Mouse (Mus musculus): Measurements from ENCODE around the gene Fzd2. TPM values are rescaled to one million over a fixed set of nuclear protein-coding genes. Genes with fewer than 3 reads are reported as not detected.

Gene Fzd2
- polyA plus RNA-seq, 1 experiment from 2014 or later, result 12.0 TPM

DNA sequence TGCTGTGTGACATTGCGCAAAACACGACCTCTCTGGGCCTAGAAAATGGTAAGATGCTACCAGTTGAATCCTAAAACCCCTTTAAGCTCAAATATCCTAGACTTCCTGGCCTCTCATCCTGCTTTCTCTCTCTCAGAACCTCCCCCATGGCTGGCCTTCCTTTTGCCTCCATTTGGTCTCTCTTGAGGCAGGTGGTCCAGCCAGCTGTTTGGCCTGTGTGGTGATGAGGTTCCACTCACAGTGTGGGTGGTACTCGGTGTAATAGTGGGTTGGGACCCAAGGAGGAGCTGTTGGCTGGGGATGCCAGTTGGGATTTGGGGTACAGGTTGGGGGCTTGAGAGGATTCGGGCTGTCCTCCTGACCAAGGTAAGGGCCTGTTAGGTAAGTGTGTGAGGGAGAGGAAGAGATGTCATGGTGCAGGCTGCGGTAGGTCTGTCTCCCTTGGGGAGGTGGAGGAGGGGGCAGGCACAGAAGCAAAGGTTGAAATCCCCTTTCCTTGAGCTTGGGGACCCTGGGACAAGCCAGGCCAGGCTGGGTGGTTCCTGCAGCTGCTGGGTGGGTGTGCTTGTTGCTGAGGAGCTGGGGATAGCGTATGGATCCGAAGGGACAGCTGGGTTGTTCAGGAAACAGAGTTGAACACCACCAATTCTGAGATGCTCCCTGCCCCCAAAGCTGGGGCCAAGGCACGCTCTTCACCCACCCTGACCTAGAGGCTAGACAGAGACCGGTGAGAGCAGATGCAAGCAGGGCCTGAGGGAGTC, 23.2 kb downstream of the Fzd2 start:
- H3K27me3 ChIP-seq (replicated peaks; ENCODE audit: control insufficient read depth, insufficient read depth, low read length), result no peaks in the 10 kb centered on the region
- H3K9ac ChIP-seq (replicated peaks; ENCODE audit: low read depth, low read length), result no peak overlapping the region
- H3K27ac ChIP-seq (ENCODE audit: low read length), result no peak overlapping the region
- ATAC-seq, result no peak
- peaks cover 13% of the 10 kb centered on the region for H3K4me1 ChIP-seq (replicated peaks; ENCODE audit: control insufficient read depth, insufficient read depth, low read length)
- 89% methylated on average over 9 of the region's 9 CpGs for WGBS
- H3K36me3 ChIP-seq (ENCODE audit: control insufficient read depth, insufficient read depth), result no peaks in the 10 kb centered on the region
- H3K4me3 ChIP-seq (replicated peaks; ENCODE audit: low read length), result no peak overlapping the region
- H3K9me3 ChIP-seq (ENCODE audit: control insufficient read depth, low read length), result no peaks in the 10 kb centered on the region
- H3K4me2 ChIP-seq (ENCODE audit: low read length), result no peak overlapping the region

DNA sequence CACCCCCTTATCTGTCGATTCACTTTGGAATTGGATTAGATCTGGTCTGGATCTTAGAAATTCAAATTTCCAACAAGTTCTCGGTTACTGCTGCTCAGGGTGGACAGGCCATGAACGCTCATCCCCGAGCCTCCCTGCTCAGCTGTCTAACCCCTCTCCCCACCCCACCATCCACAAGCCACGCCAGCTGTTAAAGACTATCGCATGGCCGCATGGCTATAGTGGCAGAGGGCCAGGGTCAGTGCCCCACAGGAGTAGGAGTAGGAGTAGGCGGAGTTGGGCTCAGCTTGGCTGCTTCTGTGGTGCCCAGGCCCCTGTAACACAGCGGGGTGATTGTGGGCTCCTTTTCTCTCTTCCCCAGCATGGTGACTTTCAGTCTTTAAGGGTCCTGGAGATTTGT, 24.3 kb downstream of the Fzd2 start:
- Histone ChIP-seq H3K4me2 (ENCODE audit: low read length) (no peak overlapping the region), H3K27me3 (replicated peaks; ENCODE audit: control insufficient read depth, insufficient read depth, low read length) (no peaks in the 10 kb centered on the region), H3K9me3 (ENCODE audit: control insufficient read depth, low read length) (no peaks in the 10 kb centered on the region), H3K27ac (ENCODE audit: low read length) (no peak overlapping the region), H3K4me3 (replicated peaks; ENCODE audit: low read length) (no peak overlapping the region), H3K9ac (replicated peaks; ENCODE audit: low read depth, low read length) (no peak overlapping the region), H3K4me1 (replicated peaks; ENCODE audit: control insufficient read depth, insufficient read depth, low read length) (peaks cover 19% of the 10 kb centered on the region), H3K36me3 (ENCODE audit: control insufficient read depth, insufficient read depth) (no peaks in the 10 kb centered on the region)
- ATAC-seq, result no peak
- 63% methylated on average over 9 of the region's 9 CpGs for WGBS

DNA sequence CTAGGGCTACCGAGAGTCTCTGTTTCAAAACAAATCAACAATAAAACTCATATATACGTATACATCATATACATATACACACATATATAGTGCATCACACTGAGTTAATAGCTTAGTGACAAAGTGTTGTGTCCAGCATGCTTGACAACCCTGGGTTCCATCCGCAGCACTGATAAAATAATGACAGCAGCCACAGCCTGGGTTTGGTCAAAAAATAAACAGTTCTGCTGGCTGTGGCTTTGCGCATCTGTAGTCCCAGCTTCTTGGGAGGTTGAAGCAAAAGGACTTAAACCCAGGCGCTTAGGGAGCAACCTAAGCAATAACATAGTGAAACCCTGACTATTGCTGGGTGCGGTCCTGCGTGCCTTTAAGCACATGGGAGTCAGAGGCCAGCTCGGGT, 25.2 kb downstream of the Fzd2 start:
- WGBS, result 77% methylated on average over 8 of the region's 8 CpGs
- H3K4me2 ChIP-seq (ENCODE audit: low read length), result no peak overlapping the region
- no peak overlapping the region for H3K4me3 ChIP-seq (replicated peaks; ENCODE audit: low read length)
- no peaks in the 10 kb centered on the region for H3K9me3 ChIP-seq (ENCODE audit: control insufficient read depth, low read length)
- peaks cover 13% of the 10 kb centered on the region for H3K4me1 ChIP-seq (replicated peaks; ENCODE audit: control insufficient read depth, insufficient read depth, low read length)
- no peak for ATAC-seq
- no peaks in the 10 kb centered on the region for H3K36me3 ChIP-seq (ENCODE audit: control insufficient read depth, insufficient read depth)
- H3K27me3 ChIP-seq (replicated peaks; ENCODE audit: control insufficient read depth, insufficient read depth, low read length), result no peaks in the 10 kb centered on the region
- H3K27ac ChIP-seq (ENCODE audit: low read length), result no peak overlapping the region
- H3K9ac ChIP-seq (replicated peaks; ENCODE audit: low read depth, low read length), result no peak overlapping the region

DNA sequence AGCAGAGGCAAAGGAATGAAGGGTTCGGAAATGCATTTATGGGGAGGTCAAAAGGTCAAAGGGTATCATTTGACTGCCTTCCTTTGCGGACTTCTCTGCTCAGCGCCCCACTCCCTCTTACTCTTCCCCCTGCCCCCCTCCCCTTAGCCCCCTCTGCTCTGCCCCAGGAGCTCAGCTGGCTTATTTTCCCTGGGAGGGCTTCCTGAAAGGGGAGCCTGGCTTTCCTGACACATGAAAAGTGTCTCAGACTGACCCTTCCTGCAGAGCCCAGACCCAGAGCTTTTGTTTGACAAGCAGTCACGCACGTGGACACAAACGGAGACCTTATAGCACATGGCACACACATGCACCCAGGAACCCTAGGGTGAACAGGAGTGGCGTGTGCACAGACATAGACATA, 26.5 kb downstream of the Fzd2 start:
- Histone ChIP-seq H3K27me3 (replicated peaks; ENCODE audit: control insufficient read depth, insufficient read depth, low read length) (no peaks in the 10 kb centered on the region), H3K4me1 (replicated peaks; ENCODE audit: control insufficient read depth, insufficient read depth, low read length) (peaks cover 6% of the 10 kb centered on the region), H3K9ac (replicated peaks; ENCODE audit: low read depth, low read length) (no peak overlapping the region), H3K36me3 (ENCODE audit: control insufficient read depth, insufficient read depth) (no peaks in the 10 kb centered on the region), H3K4me3 (replicated peaks; ENCODE audit: low read length) (no peak overlapping the region), H3K27ac (ENCODE audit: low read length) (no peak overlapping the region), H3K4me2 (ENCODE audit: low read length) (no peak overlapping the region), H3K9me3 (ENCODE audit: control insufficient read depth, low read length) (no peaks in the 10 kb centered on the region)
- WGBS, result 24% methylated on average over 7 of the region's 7 CpGs
- no peak for ATAC-seq

DNA sequence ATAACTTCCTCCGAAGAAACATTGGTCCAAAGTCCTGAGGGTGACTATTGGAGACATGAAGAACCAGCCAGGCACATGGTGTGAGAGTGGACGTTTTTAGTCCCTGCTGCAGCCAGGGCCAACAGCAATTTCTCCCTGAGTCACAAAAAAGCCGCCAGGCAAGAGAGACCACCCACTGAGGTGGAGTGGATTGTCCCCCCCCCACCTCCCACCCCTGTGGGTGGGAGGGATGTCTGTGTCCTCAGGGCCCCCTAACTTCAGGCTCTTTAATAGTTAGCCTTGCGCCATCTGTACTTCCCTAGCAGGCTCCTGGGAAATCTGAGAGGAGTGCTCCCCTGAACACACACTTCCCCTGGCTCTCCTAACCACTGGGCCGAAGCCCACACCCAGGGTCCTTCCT, 27.0 kb downstream of the Fzd2 start:
- Histone ChIP-seq H3K27ac (ENCODE audit: low read length) (no peak overlapping the region), H3K36me3 (ENCODE audit: control insufficient read depth, insufficient read depth) (no peaks in the 10 kb centered on the region), H3K27me3 (replicated peaks; ENCODE audit: control insufficient read depth, insufficient read depth, low read length) (no peaks in the 10 kb centered on the region), H3K9ac (replicated peaks; ENCODE audit: low read depth, low read length) (no peak overlapping the region), H3K4me2 (ENCODE audit: low read length) (no peak overlapping the region), H3K9me3 (ENCODE audit: control insufficient read depth, low read length) (no peaks in the 10 kb centered on the region), H3K4me1 (replicated peaks; ENCODE audit: control insufficient read depth, insufficient read depth, low read length) (peaks cover 6% of the 10 kb centered on the region), H3K4me3 (replicated peaks; ENCODE audit: low read length) (no peak overlapping the region)
- 45% methylated on average over 5 of the region's 5 CpGs for WGBS
- ATAC-seq, result no peak

DNA sequence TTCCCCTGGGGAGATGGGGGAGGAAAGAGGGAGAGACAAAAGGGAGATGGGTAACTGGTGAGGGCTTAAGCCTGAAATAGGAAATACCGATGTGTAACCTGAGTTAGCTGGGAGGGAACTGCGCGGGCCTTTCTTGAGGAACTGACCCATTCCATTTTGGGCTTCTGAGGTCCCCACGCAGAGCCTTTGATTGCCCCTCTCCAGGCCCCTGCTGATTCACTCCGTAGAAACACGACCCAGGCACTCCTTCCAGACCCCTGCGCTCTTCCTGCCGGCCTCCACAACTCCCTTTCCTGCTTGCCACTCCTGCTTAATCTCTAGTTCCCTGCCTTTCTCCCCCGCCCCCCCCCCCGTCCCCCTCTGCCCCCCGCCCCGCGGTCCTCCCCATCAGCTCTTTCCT, 28.5 kb downstream of the Fzd2 start:
- H3K9me3 ChIP-seq (ENCODE audit: control insufficient read depth, low read length), result no peaks in the 10 kb centered on the region
- no peak overlapping the region for H3K9ac ChIP-seq (replicated peaks; ENCODE audit: low read depth, low read length)
- peak overlapping the region; percentile 25 for H3K4me2 ChIP-seq (ENCODE audit: low read length)
- H3K27ac ChIP-seq (ENCODE audit: low read length), result no peak overlapping the region
- H3K27me3 ChIP-seq (replicated peaks; ENCODE audit: control insufficient read depth, insufficient read depth, low read length), result no peaks in the 10 kb centered on the region
- H3K4me3 ChIP-seq (replicated peaks; ENCODE audit: low read length), result no peak overlapping the region
- 5% methylated on average over 8 of the region's 13 CpGs for WGBS
- no peak for ATAC-seq
- H3K36me3 ChIP-seq (ENCODE audit: control insufficient read depth, insufficient read depth), result no peaks in the 10 kb centered on the region
- peaks cover 6% of the 10 kb centered on the region for H3K4me1 ChIP-seq (replicated peaks; ENCODE audit: control insufficient read depth, insufficient read depth, low read length)

DNA sequence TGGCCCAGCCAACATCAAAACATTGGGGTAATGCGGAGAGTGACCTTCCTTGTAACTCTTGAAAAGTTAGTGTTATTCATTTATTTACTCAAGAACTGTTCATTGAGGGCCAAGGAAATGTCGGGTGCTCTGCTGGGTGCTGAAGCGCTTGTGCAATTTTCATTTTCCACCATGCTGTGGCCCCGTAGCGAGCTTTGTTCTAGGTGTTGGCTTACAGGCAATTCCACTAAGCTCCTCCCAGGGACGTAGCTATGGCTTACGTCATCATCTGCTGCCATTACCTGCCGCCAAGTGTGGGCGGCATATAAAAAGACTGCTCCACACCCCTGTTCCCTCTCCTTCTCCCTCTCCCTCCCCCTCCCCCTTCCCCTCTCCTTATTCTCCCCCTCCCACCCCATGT, 29.2 kb downstream of the Fzd2 start:
- Histone ChIP-seq H3K4me3 (replicated peaks; ENCODE audit: low read length) (peak overlapping the region; percentile 15), H3K36me3 (ENCODE audit: control insufficient read depth, insufficient read depth) (no peaks in the 10 kb centered on the region), H3K27me3 (replicated peaks; ENCODE audit: control insufficient read depth, insufficient read depth, low read length) (no peaks in the 10 kb centered on the region), H3K27ac (ENCODE audit: low read length) (no peak overlapping the region), H3K9me3 (ENCODE audit: control insufficient read depth, low read length) (no peaks in the 10 kb centered on the region), H3K4me2 (ENCODE audit: low read length) (peak overlapping the region; percentile 25), H3K9ac (replicated peaks; ENCODE audit: low read depth, low read length) (no peak overlapping the region), H3K4me1 (replicated peaks; ENCODE audit: control insufficient read depth, insufficient read depth, low read length) (peaks cover 6% of the 10 kb centered on the region)
- 18% methylated on average over 9 of the region's 9 CpGs for WGBS
- ATAC-seq, result peak; percentile 72

DNA sequence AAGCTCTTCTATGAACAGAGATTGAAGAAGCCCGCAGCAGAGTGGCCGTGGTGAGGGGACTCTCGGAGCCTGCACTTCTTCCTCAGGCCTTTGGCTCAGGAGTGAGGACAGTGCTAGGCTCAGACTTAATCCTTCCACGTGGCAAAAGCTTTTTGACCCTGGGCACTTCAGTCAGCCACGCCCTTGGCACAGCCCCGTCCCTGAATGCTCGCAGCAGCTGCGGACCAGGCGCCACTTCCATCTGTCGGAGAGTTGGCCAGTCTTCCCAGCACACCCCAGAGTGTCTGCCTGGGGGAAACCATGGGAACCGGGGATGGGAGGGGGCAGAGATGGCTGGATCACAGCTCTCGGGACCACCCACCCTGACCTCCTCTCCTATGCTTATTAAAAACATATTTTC, 32.7 kb downstream of the Fzd2 start:
- no peak overlapping the region for H3K9ac ChIP-seq (replicated peaks; ENCODE audit: low read depth, low read length)
- 36% methylated on average over 12 of the region's 12 CpGs for WGBS
- no peak overlapping the region for H3K4me3 ChIP-seq (replicated peaks; ENCODE audit: low read length)
- no peaks in the 10 kb centered on the region for H3K36me3 ChIP-seq (ENCODE audit: control insufficient read depth, insufficient read depth)
- H3K27ac ChIP-seq (ENCODE audit: low read length), result no peak overlapping the region
- no peaks in the 10 kb centered on the region for H3K9me3 ChIP-seq (ENCODE audit: control insufficient read depth, low read length)
- no peaks in the 10 kb centered on the region for H3K27me3 ChIP-seq (replicated peaks; ENCODE audit: control insufficient read depth, insufficient read depth, low read length)
- no peak for ATAC-seq
- peaks cover 6% of the 10 kb centered on the region for H3K4me1 ChIP-seq (replicated peaks; ENCODE audit: control insufficient read depth, insufficient read depth, low read length)
- H3K4me2 ChIP-seq (ENCODE audit: low read length), result no peak overlapping the region

DNA sequence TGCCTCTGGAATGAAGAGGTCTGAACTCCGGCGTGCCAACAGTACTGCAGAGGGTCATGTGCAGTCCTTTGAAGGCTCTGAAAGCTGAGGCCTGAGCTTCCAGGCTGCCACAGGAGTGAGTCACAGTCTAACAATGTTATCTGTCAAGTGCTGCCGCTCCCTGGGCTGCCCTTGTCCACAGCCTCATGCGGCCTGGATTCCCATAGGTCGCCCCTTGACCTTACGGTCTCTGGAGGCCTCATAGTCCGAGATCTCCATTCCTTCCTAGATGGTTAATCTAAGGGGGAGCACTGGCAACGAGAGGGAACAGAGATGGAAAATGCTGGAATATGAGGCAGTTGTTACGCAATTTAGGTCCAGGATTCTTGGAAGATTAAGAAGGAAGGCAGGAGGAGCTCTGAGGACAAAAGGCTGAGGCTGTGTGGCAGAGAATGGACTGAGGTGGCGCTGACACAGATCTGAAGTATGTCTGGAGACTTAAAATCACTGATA, 39.7 kb downstream of the Fzd2 start:
- no peak overlapping the region for H3K4me2 ChIP-seq (ENCODE audit: low read length)
- H3K36me3 ChIP-seq (ENCODE audit: control insufficient read depth, insufficient read depth), result no peaks in the 10 kb centered on the region
- H3K9me3 ChIP-seq (ENCODE audit: control insufficient read depth, low read length), result no peaks in the 10 kb centered on the region
- WGBS, result 76% methylated on average over 10 of the region's 10 CpGs
- no peak overlapping the region for H3K27ac ChIP-seq (ENCODE audit: low read length)
- ATAC-seq, result no peak
- H3K27me3 ChIP-seq (replicated peaks; ENCODE audit: control insufficient read depth, insufficient read depth, low read length), result no peaks in the 10 kb centered on the region
- H3K4me3 ChIP-seq (replicated peaks; ENCODE audit: low read length), result no peak overlapping the region
- no peaks in the 10 kb centered on the region for H3K4me1 ChIP-seq (replicated peaks; ENCODE audit: control insufficient read depth, insufficient read depth, low read length)
- H3K9ac ChIP-seq (replicated peaks; ENCODE audit: low read depth, low read length), result no peak overlapping the region

DNA sequence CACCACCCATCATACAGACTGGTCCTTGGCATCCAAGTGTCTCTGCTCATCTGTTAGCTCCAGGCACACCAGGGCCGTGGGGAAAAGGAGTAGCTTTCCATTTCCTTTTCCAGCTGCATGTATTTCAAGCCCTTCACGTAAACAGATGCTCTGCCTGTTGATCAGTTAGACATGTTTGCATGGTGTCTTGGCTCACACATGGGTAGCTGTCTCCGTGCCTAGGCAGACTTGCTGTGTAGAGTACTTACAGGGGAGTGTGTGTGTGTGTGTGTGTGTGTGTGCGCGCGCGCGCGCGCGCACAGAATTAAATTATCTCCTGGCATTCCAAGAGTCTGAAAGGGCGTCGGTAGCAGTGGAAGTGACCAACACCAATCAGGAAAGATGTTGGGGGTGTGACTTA, 42.0 kb downstream of the Fzd2 start:
- no peak overlapping the region for H3K4me3 ChIP-seq (replicated peaks; ENCODE audit: low read length)
- H3K36me3 ChIP-seq (ENCODE audit: control insufficient read depth, insufficient read depth), result no peaks in the 10 kb centered on the region
- 81% methylated on average over 13 of the region's 13 CpGs for WGBS
- no peak for ATAC-seq
- H3K4me2 ChIP-seq (ENCODE audit: low read length), result no peak overlapping the region
- no peaks in the 10 kb centered on the region for H3K9me3 ChIP-seq (ENCODE audit: control insufficient read depth, low read length)
- no peak overlapping the region for H3K9ac ChIP-seq (replicated peaks; ENCODE audit: low read depth, low read length)
- H3K27me3 ChIP-seq (replicated peaks; ENCODE audit: control insufficient read depth, insufficient read depth, low read length), result no peaks in the 10 kb centered on the region
- H3K27ac ChIP-seq (ENCODE audit: low read length), result no peak overlapping the region
- H3K4me1 ChIP-seq (replicated peaks; ENCODE audit: control insufficient read depth, insufficient read depth, low read length), result no peaks in the 10 kb centered on the region
